Mouse (Mus musculus): ENCODE results near the gene Shcbp1l. TPM values are rescaled to one million over a fixed set of nuclear protein-coding genes. Genes with fewer than 3 reads are reported as not detected.

The Shcbp1l gene
- polyA plus RNA-seq, 1 experiment: 0.49 TPM

- no peak overlapping the region for H3K4me3 ChIP-seq (ENCODE audit: extremely low read depth, insufficient read depth, insufficient read length)
- 83% methylated on average over 4 of the region's 4 CpGs for WGBS
- H3K27me3 ChIP-seq (ENCODE audit: control insufficient read depth, insufficient read depth, low read length): no peaks in the 10 kb centered on the region
- TF ChIP-seq POLR2A (IDR thresholded peaks at IDR 0.05; ENCODE audit: low read depth, low read length): no peak
- no peak for TF ChIP-seq CTCF (IDR thresholded peaks at IDR 0.05; ENCODE audit: extremely low read depth, insufficient read depth, insufficient read length, insufficient replicate concordance)
- H3K27ac ChIP-seq (ENCODE audit: insufficient read depth, low read length): no peak overlapping the region
- H3K36me3 ChIP-seq (ENCODE audit: control insufficient read depth, insufficient read depth, low read length): no peaks in the 10 kb centered on the region
- H3K4me1 ChIP-seq (ENCODE audit: control insufficient read depth, insufficient read depth, insufficient read length): no peaks in the 10 kb centered on the region
- DNase-seq (ENCODE audit: low read depth in 1 of 2, low spot score in 2 of 2): no peak
Measured at GRCm38 (mm10) chr1:153443632-153444031, 18.7 kb downstream of the Shcbp1l start.

GRCm38 (mm10) chr1:153446120-153446831 is 21.3 kb downstream of the Shcbp1l start:
- Histone ChIP-seq H3K4me3 (ENCODE audit: extremely low read depth, insufficient read depth, insufficient read length) (no peak overlapping the region), H3K27ac (ENCODE audit: insufficient read depth, low read length) (no peak overlapping the region), H3K36me3 (ENCODE audit: control insufficient read depth, insufficient read depth, low read length) (no peaks in the 10 kb centered on the region), H3K27me3 (ENCODE audit: control insufficient read depth, insufficient read depth, low read length) (no peaks in the 10 kb centered on the region), H3K4me1 (ENCODE audit: control insufficient read depth, insufficient read depth, insufficient read length) (no peaks in the 10 kb centered on the region)
- no peak for DNase-seq (ENCODE audit: low read depth in 1 of 2, low spot score in 2 of 2)
- WGBS: 96% methylated on average over 20 of the region's 20 CpGs
- TF ChIP-seq POLR2A (IDR thresholded peaks at IDR 0.05; ENCODE audit: low read depth, low read length): no peak
- TF ChIP-seq CTCF (IDR thresholded peaks at IDR 0.05; ENCODE audit: extremely low read depth, insufficient read depth, insufficient read length, insufficient replicate concordance): no peak

GRCm38 (mm10) chr1:153451237-153452154 is 26.5 kb downstream of the Shcbp1l start:
- Histone ChIP-seq H3K27ac (ENCODE audit: insufficient read depth, low read length) (no peak overlapping the region), H3K4me1 (ENCODE audit: control insufficient read depth, insufficient read depth, insufficient read length) (no peaks in the 10 kb centered on the region), H3K36me3 (ENCODE audit: control insufficient read depth, insufficient read depth, low read length) (peaks cover 10% of the 10 kb centered on the region), H3K27me3 (ENCODE audit: control insufficient read depth, insufficient read depth, low read length) (no peaks in the 10 kb centered on the region), H3K4me3 (ENCODE audit: extremely low read depth, insufficient read depth, insufficient read length) (no peak overlapping the region)
- TF ChIP-seq POLR2A (IDR thresholded peaks at IDR 0.05; ENCODE audit: low read depth, low read length): no peak
- peak; percentile 76; the same call in 1 of the 2 replicates for TF ChIP-seq CTCF (IDR thresholded peaks at IDR 0.05; ENCODE audit: extremely low read depth, insufficient read depth, insufficient read length, insufficient replicate concordance)
- whole genome bisulfite sequencing: 72% methylated on average over 10 of the region's 10 CpGs
- DNase-seq (ENCODE audit: low read depth in 1 of 2, low spot score in 2 of 2): peak; percentile 32 to 64

- TF ChIP-seq CTCF (IDR thresholded peaks at IDR 0.05; ENCODE audit: extremely low read depth, insufficient read depth, insufficient read length, insufficient replicate concordance): no peak
- no peak for TF ChIP-seq POLR2A (IDR thresholded peaks at IDR 0.05; ENCODE audit: low read depth, low read length)
- Histone ChIP-seq H3K27ac (ENCODE audit: insufficient read depth, low read length) (no peak overlapping the region), H3K4me3 (ENCODE audit: extremely low read depth, insufficient read depth, insufficient read length) (no peak overlapping the region), H3K36me3 (ENCODE audit: control insufficient read depth, insufficient read depth, low read length) (peaks cover 17% of the 10 kb centered on the region), H3K27me3 (ENCODE audit: control insufficient read depth, insufficient read depth, low read length) (no peaks in the 10 kb centered on the region), H3K4me1 (ENCODE audit: control insufficient read depth, insufficient read depth, insufficient read length) (no peaks in the 10 kb centered on the region)
- 89% methylated on average over 3 of the region's 3 CpGs for WGBS
- DNase-seq (ENCODE audit: low read depth in 1 of 2, low spot score in 2 of 2): no peak
Measured at GRCm38 (mm10) chr1:153453146-153453642, 28.2 kb downstream of the Shcbp1l start.

GRCm38 (mm10) chr1:153456137-153456536 is 31.2 kb downstream of the Shcbp1l start:
- Histone ChIP-seq H3K27me3 (ENCODE audit: control insufficient read depth, insufficient read depth, low read length) (no peaks in the 10 kb centered on the region), H3K36me3 (ENCODE audit: control insufficient read depth, insufficient read depth, low read length) (peaks cover 34% of the 10 kb centered on the region), H3K4me3 (ENCODE audit: extremely low read depth, insufficient read depth, insufficient read length) (no peak overlapping the region), H3K27ac (ENCODE audit: insufficient read depth, low read length) (no peak overlapping the region), H3K4me1 (ENCODE audit: control insufficient read depth, insufficient read depth, insufficient read length) (no peaks in the 10 kb centered on the region)
- DNase-seq (ENCODE audit: low read depth in 1 of 2, low spot score in 2 of 2): no peak
- 91% methylated on average over 5 of the region's 5 CpGs for WGBS
- TF ChIP-seq CTCF (IDR thresholded peaks at IDR 0.05; ENCODE audit: extremely low read depth, insufficient read depth, insufficient read length, insufficient replicate concordance): no peak
- TF ChIP-seq POLR2A (IDR thresholded peaks at IDR 0.05; ENCODE audit: low read depth, low read length): no peak

- Histone ChIP-seq H3K27ac (ENCODE audit: insufficient read depth, low read length) (no peak overlapping the region), H3K36me3 (ENCODE audit: control insufficient read depth, insufficient read depth, low read length) (peaks cover 48% of the 10 kb centered on the region), H3K27me3 (ENCODE audit: control insufficient read depth, insufficient read depth, low read length) (no peaks in the 10 kb centered on the region), H3K4me3 (ENCODE audit: extremely low read depth, insufficient read depth, insufficient read length) (no peak overlapping the region), H3K4me1 (ENCODE audit: control insufficient read depth, insufficient read depth, insufficient read length) (no peaks in the 10 kb centered on the region)
- no peak for DNase-seq (ENCODE audit: low read depth in 1 of 2, low spot score in 2 of 2)
- TF ChIP-seq POLR2A (IDR thresholded peaks at IDR 0.05; ENCODE audit: low read depth, low read length): no peak
- no peak for TF ChIP-seq CTCF (IDR thresholded peaks at IDR 0.05; ENCODE audit: extremely low read depth, insufficient read depth, insufficient read length, insufficient replicate concordance)
- 89% methylated on average over 1 of the region's 1 CpGs for WGBS
Measured at GRCm38 (mm10) chr1:153461796-153462195, 36.8 kb downstream of the Shcbp1l start.

All from spleen, adult 2 months (tissue).